Mouse (Mus musculus): ENCODE measurements around the gene Lmcd1.

- TF ChIP-seq CTCF (conservative IDR thresholded peaks at IDR 0.05; ENCODE audit: insufficient read depth, insufficient read length, low read depth, low read length) (no peak), POLR2A (IDR thresholded peaks at IDR 0.05; ENCODE audit: low read depth, low read length) (no peak)
Measured at GRCm38 (mm10) chr6:112255388-112256225, 18.0 kb upstream of the Lmcd1 start.
